Mouse (Mus musculus) lung, postnatal 14 days (tissue): ENCODE data around the gene Fut2.

Experiments
- DNase-seq: peaks from one replicate; pipeline ENCODE4 v3.0.0; 2021

Fut2 gene

DNA sequence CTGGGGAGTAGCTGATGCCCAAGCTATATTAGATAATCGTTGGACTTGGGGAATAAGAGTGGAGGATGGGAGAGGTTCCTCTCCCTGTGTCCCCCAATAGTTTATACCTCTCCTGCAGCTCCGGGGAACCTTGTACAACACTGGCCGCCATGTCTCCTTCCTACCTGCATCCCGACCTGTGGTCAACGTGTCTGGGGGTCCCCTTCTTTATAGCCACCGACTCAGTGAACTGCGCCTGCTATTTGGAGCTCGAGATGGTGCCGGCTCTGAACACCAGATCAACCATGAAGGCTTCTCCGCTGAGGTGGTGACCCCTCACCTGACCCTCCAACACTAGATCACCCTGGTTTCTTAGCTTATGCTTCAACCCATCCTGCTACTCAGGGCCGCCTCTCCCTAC, 36.1 kb upstream of the Fut2 start:
- no peak for DNase-seq

DNA sequence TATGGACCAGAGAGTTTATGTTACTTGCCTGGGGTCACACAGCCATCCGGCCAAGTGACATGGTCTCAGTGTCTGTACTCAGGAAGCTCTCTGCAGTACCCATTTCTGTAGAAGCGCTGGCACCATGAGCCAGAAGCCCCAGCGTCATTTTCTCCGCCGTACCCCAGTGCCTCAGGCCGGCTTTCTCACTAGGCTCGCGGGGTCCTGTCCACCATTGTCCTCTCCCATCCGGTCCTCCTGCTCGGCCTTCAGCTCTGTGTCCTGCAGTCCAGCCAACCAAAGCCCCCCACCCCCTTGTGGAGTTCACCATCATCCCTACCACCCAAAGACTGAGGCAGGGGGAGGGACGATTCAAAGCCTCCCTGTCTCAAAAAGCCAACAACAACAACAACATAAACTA, 35.4 kb upstream of the Fut2 start:
- DNase-seq = no peak

DNA sequence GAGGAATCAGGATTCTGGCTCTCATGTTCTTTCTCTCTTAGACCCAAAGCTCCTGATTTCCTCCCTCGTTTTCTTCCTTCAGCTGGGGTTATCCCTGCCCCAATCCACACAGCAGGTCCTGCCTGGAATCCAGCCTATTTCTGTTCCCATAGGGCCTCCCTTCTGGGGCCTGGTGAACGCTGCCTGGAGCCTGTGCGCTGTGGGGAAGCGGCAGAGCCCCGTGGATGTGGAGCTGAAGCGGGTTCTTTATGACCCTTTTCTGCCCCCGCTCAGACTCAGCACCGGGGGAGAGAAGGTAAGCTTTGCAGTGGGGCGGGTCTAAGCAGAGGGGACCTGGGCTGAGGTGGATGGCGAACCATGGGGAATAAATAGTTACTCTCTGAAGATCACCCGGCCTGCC, 34.9 kb upstream of the Fut2 start:
- DNase-seq = no peak

DNA sequence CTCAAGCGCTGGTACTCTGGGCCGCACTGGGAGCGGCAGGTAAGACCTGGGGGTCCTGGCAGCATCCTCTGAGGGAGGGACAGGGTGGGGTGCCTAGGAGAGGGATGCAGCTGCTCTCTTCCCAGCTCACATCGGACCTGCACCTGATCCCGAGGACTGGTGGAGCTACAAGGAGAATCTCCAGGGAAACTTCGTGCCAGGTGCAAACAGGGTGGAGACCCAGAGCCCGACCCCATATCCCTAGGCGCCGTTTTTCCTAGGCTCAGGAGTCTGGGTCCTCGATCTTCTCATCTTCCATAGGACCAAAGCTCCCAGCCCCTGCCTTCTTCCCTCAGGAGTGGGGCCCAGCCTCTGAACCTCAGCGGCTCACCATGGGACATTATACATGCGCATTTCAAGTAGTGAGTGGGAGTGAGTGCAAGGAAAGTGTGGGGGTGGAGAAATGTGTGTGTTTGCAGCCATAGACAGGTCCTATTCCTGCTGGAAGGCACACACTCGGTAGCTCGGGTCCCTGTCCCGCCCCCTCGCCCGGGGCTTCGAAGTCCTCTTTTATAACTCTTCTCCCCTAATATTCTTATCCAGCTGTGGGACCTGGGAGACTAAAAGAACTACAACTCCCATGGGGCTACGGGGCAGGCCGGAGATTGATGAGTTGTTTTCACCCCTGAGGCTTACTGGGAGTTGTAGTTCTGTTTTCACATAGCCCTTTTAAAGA, 34.3 kb upstream of the Fut2 start:
- peak; percentile 80 for DNase-seq

DNA sequence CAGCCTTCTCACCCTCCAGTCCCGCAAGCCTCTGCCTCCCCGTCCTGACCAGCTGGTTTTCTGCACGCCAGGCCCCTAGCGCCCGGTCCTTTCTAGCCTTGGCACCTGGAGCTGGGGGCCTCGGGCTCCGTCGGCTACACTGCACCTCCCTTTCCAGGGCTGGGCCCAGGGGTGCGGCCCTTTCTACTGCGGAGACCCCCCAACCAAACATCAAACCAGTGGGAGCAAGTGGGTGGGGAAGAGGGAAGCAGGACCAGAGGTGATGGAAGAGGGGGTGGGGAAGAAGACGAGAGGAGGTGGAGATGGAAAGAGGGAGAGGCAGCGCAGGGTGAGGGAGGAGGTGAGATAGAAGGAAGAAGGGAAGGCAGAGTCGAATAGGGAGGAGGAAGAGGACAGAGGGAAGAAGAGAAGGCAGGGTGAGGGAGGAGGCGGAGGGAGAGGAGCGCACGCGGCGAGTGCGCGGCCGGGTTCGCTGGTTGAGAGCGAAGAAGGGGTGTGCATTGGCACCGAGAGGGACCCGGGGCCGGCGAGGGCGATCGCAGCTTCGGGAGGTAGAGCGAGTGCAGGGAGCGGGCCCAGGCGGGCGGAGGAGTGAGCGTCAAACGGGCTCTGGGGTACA, 33.4 kb upstream of the Fut2 start, which contains the start of gene Car11:
Gene Car11, plus strand, starts transcription at position 321 of the 619 bp plus-strand sequence.
- no peak for DNase-seq

DNA sequence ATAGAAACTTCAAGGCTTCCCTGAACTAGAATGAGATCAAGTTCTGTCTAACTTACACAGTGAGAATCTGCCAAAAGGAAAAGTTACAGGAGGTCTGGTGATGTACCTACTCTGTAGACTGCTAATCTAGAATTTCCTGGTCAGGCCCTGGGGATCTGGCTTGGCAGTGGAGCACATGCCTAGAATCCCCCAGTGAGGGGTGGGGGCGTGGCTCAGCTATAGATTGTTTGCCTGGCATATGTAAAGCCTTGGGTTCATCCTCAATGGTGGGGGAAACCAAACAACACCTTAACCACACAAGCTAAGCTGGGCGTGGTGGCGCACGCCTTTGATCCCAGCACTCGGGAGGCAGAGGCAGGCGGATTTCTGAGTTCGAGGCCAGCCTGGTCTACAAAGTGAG, 31.7 kb upstream of the Fut2 start:
- DNase-seq = no peak

DNA sequence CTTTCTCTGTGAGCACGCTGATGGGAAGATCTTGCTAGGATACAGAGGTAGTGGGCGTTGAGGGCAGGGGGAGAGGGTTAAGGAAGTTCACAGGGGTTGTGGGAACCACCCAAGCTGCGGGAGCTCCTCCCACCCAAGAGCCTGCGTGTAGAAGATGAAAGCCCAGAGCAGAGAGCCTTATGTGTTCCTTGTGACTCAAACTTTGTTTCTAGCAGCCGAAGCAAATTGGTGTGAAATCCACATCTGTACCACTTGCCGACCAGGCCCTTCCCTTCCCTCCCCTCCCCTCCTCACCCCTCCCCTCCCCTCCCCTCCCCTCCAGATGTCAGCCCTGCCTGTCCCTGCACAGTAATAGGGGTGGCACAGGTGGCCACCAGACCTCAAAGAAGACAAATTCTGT, 28.9 kb upstream of the Fut2 start:
- DNase-seq = no peak

DNA sequence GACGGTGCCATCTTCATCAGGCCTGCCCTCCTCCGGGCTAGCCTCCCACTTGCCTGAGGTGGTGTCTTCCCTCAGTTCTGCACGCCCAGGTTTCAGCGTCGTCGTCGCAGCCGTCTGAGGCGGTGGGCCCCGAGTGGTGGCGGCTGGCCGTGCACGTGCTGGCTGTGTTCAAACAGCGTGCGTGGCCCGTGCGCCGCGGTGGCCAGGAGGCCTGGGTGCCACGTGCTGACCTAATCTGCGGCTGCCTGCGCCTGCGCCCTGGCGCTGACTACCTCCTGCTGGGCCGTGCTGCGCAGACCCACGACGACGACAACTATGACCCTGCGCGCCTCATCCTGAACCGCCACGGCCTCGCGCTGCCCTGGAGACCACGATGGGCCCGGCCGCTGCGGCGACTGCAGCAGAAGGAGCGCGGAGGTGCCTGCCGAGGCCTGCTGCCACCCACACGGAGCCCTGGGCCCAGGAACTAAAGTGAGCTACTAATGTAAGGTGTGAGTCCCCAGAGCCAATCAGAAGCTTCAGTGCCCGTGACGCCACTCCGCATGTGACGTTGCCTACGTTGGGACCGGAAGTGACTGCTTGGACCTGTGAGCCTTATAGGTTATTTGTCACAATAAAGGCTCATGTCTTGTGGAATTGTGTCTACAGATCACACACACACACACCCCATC, 27.9 kb upstream of the Fut2 start, which contains the start of gene Sec1:
Gene Sec1, minus strand, starts transcription at position 482 of the 671 bp plus-strand sequence.
- DNase-seq = no peak

DNA sequence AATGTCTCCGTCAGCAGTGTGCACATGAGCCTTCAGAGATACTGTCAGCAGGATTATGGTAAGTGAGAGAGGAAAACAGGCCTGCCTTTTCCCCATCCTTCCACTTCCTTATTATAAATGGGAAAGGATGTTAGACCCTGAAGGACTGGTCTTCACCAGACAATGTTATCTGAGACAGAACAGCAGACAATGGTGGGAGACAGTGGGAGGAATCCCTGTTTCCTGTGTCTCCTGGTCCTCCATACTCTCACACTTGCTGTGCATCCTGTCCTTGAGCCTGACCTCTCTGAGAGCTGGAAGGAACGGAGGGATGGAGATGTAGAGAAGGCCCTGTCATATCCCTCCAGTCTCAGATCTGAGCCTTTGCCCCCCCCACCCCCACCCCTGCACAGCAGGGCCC, 26.2 kb upstream of the Fut2 start:
- DNase-seq = no peak

DNA sequence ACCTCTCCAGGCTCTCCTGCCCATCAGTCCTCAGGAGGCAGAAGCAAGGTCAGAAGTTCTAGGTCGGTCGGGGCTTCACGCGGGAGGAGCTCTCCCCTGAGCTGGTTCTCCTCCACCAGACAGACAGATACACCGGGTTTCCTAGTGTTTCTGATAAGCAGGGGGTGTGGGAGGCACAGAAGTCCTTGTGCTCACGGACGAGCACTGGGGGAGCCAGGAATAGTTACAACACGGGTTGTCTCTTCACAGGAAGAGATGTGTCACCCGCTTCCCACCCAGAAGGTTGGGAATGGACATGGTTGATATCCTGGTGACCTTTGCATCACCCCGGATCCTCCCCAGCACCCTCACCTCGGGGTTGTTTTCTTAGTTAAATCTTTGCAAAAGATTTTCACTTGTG, 23.6 kb upstream of the Fut2 start:
- DNase-seq = no peak

DNA sequence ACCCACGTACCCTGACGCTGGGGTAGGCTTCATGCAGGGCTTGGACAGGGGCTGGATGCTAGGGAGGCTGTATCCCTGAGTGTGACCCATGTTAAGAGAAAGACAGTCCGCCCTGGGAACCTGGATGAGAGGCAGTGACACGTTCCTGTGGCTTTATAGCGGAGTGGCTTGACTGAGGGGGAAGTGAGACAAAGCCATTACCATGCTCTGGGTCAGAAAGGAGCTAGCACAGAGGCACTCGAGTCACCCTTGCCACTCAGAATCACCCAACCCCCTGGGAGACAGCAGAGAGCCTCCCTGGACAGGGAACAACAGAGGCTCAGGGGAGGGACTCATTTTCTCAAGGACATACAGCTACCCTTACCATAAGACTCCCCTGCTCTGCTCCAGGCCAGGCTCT, 22.9 kb upstream of the Fut2 start:
- no peak for DNase-seq

DNA sequence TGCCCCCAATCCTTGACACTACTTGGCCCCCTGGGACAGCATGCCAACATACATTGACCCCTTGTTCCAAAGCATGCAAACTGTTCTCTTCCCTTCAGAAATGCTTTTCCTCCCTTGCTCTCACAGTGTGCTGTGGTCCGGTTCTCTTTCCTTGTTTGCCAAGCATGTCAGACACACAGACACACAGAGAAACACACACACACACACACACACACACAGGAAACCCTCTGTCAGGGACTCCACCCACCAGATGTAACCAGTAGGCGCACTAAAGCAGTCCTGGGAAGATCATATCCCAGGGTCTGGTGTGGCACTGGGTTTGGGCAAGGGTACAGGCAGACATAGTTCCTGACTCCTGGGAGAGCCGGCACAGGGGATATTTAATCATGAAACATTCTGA, 20.6 kb upstream of the Fut2 start:
- no peak for DNase-seq

DNA sequence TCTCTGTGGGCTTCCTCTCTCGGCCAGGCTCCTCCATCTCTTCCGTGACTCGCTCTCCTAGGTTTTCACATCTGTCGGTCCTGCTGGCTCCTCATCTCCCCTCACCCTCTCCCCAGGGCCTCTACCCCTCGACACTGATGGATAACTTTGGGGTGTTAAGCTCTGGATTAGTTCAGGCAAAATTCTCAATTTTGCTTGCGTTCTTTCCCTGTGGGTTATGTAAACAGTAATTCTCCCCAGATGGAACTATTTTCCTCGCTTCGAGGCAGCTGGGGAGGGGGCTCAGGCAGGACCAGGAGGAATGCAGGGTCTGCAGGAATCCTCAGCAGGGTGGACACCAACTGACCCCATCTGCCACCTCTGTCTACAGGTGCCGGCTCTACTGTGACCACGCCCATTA, 19.6 kb upstream of the Fut2 start:
- no peak for DNase-seq

DNA sequence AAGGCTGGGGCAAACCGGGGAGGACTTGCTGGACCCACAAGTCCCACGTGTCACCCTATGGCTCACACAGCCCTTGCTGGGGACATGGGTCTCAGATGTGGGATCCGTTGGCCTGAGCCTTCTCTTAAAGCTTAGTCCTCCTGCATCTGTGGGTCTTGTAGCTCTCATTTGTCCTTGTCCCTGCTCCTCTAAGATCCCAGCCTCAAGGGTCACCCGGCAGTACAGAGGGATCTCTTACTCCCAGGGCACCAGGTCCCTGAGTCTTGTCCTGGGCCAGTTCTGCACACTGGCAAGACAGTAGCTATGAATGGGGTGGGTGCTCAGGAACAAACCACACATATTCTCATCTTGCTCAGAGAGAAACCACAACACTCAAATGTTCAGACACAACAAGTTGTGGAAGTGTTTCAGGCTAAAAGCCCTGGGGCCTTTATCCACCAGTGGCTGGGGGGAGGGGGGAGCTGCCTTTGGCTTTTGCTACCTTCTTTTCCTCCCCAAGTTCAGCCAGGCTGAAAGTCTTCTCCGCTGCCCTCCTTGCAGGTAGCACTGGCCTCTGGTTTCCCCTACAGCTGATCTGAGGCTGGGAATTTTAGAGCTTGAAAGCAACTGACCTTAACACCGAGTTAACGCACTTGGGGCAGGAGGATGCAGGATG, 17.3 kb upstream of the Fut2 start, which contains the start of gene Ntn5:
Gene Ntn5, plus strand, starts transcription at position 627 of the 655 bp plus-strand sequence.
- no peak for DNase-seq

DNA sequence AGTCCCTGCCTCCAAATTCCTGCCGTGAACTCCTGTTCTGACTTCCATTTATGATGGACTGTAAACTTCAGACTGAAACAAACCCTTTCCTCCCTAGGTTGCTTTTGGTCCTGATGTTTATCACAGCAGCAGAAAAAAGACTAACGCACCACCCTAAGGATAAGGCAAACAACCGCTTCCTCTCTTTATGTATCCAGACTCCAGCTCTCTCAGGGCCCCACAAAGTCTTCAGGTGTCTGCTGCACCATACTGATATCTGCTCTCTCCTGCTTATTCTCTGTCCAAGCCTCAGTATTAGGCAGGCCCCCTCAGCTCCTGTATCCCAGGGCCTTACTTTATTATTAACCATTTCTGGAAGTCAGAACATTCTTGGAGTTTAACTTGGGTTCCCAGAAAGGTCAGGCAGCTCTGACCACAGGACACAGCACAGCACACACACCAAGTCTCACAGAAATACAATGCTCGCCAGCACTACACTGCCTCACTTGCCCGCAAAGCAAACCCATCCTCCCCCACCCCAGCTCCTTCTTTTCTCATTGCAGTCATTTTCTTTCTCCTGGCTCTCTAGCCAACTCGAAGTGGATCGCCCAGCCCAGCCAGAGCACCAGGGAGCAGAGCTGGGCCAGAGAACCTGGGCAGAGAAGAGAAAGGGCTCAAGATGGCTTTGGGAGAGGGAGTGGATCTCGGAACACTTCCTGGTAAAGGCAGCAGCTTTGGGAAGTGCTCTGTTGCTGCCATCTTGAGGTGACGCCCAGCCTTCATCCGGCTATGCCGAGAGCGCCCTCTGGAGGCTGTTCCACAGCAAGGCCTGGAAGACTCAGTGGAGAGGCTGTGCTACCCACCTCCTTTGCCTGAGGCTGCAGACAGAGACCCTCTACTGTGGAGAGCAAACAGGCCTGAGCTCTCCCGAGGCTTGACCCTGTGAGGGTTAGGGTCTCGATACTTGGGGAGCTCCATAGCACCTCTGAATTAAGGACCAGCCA, 16.2 kb upstream of the Fut2 start:
- peak; percentile 95 for DNase-seq

DNA sequence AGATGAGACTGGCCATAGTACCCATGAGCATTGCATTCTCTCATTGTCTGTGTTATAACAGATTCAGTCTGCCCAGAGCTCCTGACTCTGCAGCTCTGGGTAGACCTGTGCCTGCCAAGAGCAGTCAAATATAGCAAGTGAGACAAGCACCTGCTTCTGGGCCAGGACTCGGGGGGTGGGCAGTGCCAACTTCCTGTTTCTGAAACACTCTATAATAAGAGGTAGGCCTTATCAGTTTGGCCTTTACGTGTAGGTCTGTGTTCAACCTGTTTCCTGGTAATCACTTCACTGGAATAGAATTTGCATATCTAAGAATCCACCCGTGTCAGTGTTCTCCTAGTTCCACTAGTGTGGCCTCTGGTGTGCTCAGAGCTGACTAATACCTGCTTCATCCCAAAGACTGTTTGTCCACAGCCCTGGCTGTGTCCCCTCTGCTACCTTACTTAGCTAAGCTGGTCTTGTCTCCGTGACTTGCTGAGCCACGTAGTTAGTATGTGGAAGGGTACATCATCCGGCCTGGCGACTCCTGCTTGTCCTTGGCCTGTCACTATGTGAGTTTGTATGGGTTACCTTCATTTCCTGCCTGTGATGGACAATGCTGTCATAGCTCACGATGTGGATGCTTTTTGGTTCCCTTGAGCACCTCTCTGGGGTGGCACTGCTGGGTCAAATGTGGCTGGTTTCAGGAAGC, 15.0 kb upstream of the Fut2 start:
- peak; percentile 53 for DNase-seq

DNA sequence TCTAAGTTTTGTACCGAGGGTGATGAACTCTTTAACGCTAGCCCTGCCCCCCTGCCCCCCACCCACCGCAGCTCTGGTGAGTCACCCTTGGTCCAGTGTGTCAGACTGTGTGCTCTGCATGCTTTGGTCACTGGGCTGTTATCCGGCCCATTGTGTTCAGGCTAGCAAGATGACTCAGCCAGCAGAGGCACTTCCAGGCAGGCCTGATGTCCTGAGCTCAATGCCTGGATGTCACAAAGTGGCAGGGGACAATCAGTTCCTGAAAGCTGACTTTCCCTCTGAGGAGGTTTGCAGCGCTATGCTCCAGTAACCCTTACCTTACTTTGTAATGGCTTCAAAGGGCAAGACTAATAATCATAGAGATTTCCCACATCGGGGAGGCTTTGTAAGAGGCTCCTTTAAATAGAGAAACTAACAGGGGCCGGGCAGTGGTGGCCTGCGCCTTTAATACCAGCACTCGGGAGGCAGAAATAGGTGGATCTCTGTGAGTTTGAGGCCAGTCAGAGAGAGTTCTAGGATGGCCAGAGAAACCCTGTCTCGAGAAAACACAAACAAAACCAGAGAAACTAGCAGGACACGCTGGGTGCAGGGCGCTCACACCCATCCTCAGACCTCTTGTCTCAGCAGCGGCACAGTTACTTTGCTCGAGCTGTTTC, 13.9 kb upstream of the Fut2 start:
- peak; percentile 44 for DNase-seq

DNA sequence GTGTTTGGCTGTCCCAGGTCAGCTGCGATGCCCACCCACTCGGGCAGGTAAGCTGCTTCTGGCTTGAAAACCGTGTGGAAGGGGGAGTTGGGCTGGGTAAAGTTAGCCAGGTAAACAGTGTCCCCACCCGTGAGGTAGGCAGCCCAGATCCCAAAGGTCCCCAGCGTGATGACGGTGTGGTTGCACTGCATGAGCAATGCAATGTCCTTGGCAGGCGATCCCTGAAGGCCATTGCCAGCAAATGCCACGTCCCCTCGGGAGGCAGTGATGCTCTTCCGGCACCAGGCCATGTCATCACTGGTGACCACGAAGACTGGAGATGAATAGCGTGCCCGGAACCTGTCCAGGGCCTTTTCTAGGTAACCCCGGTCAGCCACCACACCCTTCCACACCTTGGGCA, 12.3 kb upstream of the Fut2 start:
- no peak for DNase-seq

DNA sequence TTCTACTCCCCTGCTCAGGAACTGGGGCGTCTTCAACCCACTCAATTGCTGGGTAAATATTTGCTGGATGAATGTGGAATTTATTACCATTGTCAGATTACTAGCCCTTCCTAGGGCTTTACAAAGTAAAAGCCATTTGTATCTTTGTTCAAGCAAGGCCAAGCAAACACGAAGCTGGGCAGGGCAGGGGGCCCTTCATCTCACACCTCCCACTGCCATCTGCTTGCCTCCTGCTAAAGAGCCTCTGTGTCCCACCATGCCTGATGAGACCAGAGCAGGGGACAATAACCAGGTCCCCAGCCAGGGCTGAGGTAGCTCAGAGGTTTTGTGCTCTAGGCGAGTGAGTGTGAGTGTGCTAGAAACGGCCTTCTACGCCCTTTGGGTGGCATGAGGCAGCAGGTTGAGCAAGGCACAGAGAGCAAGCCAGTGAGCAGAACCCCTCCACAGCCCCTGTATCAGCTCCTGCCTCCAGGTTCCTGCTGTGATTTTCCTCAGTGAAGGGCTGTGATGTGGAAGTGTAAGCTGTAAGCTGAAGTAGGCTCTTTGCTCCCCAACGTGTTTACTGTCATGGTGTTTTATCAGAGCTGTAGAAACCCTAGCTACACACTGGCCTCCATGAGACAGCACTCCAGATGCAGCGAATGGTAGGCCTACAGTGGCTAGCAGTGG, 11.6 kb upstream of the Fut2 start:
- no peak for DNase-seq

DNA sequence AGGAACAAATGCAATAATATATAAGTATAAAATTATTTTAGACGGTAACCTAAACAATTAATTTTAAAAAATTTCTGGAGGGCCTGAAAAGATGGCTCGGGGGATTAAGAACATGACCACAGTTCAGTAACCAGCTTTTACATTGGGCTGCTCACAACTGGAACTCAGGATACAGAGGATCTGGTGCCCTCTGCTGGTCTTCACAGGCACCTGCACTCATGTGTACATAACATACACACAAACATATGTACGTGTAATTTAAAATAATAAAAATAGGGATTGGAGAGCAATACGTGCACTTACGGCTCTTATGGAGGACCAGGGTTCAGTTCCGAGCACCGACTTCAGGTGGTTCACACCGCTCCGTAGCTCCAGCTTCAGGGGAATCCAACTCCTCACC, 2.7 kb upstream of the Fut2 start:
- no peak for DNase-seq

DNA sequence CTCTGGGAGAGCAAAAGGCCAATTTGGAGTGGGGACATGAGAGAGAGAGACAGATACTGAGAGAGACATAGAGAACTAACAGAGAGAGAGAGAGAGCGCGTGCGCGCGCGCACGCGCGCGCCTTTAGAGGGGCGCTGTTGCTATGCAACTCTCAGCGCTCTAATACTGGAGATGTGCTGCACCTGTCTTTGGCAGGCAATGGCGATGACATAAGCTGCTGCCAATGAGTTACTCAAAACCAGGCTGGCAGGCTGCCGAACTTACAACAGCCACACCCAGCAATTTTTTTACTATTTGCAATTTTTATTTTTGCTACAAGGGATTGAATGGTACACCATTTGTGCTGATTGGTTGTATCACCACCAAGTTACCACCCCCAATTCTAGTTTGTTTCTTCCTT, 1.6 kb upstream of the Fut2 start:
- no peak for DNase-seq
